Mouse (Mus musculus) frontal cortex, postnatal 25 days (tissue): ENCODE measurements at regions not wholly inside any gene's neighbourhood (a gene's known extent, or its start where the extent isn't known, plus 50 kb on each side); places are given as distances from the start of the nearest gene placed in this dataset.

Experiments
- DNase-seq, 2 experiments: peaks; one replicate each; pipeline ENCODE4 v3.0.0; 2022; ENCODE audit warnings: low spot score in 2 of 2

- DNase-seq: no peak
Observed at GRCm38 (mm10) chr15:34775714-34776113, 418.0 kb upstream of the 9430069I07Rik start.

- no peak for DNase-seq
Observed at GRCm38 (mm10) chr15:34751746-34752145, 394.1 kb upstream of the 9430069I07Rik start.

- DNase-seq: no peak
Observed at GRCm38 (mm10) chr15:34751021-34751420, 393.3 kb upstream of the 9430069I07Rik start.

DNA sequence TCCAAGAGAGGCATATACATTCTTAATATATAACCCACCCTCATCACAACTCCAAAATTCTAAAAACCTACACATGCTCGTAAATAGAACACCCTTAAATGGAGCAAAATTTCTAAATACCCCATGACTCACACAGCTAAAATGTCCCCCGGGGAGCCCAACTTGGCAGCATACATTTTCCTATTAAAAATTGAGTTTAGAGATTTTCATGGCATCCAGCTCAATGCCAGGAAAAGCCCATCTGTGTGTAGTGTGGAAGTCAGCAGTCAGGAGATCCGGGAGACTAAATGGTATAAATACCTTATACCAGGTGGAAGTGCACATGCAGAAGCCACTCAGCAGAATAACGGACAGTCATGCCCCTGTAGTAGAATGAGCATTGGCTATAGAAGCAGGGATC lies 389.4 kb upstream of the 9430069I07Rik start:
- no peak for DNase-seq

- DNase-seq: peak; percentile 51 to 53
Observed at GRCm38 (mm10) chr15:34743130-34743782, 385.6 kb upstream of the 9430069I07Rik start.

DNA sequence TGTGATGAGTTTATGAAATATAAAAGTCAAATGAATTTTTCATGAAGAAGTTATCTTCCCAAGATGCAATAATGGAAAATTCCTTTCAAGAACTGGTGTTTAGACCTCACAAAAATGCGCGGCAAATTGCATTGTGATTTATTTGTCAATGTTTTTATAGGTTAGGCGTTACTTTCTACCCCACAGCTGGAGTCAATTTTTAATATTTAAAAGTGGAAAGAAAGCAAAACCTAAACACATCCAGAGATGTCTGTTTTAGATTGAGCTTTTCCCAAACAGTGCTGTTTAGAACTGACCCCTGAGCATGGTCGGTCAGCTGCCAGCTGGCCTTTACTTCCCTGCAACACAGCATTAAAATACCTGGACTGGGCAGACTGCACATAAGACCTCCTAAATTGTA lies 383.8 kb upstream of the 9430069I07Rik start:
- DNase-seq: no peak
